Mouse (Mus musculus) left cerebral cortex, adult 18-20 months (tissue): ENCODE measurements around the gene Dlk2. TPM values are rescaled to one million over a fixed set of nuclear protein-coding genes. Genes with fewer than 3 reads are reported as not detected.
A peak's percentile ranks its signal among the peaks of the same experiment; 100 is the strongest.

Experiments used
- DNase-seq, 2 experiments: peaks; one replicate each; pipeline ENCODE4 v3.0.0; 2021 to 2022; ENCODE audit warnings: low spot score in 2 of 2, mixed read lengths in 1 of 2
- long read RNA-seq, 2 experiments: library from polyadenylated mRNA; stranded (forward); transcript quantifications; one replicate each; pipeline ENCODE4 v2.0.0; 2021
- total RNA-seq, 2 experiments: library from RNA; stranded (reverse); gene quantifications; 2 replicates each; pipeline ENCODE4 v1.2.3; 2021

Gene Dlk2
- total RNA-seq = 10 to 100 TPM; 65.7 to 67.5 TPM
- long read RNA-seq, experiment 1, transcript Dlk2-203 (6 exons, 1,528 nt) = major isoform, 16 of 58 reads
- long read RNA-seq, experiment 1, partial matches to known transcripts = 8 of 58 reads
- long read RNA-seq, experiment 1, other reads (novel, unspliced or antisense) = 34 of 58 reads
- long read RNA-seq, experiment 2, transcript Dlk2-203 (6 exons, 1,528 nt) = major isoform, 20 of 50 reads
- long read RNA-seq, experiment 2, partial matches to known transcripts = 6 of 50 reads
- long read RNA-seq, experiment 2, other reads (novel, unspliced or antisense) = 24 of 50 reads

DNA sequence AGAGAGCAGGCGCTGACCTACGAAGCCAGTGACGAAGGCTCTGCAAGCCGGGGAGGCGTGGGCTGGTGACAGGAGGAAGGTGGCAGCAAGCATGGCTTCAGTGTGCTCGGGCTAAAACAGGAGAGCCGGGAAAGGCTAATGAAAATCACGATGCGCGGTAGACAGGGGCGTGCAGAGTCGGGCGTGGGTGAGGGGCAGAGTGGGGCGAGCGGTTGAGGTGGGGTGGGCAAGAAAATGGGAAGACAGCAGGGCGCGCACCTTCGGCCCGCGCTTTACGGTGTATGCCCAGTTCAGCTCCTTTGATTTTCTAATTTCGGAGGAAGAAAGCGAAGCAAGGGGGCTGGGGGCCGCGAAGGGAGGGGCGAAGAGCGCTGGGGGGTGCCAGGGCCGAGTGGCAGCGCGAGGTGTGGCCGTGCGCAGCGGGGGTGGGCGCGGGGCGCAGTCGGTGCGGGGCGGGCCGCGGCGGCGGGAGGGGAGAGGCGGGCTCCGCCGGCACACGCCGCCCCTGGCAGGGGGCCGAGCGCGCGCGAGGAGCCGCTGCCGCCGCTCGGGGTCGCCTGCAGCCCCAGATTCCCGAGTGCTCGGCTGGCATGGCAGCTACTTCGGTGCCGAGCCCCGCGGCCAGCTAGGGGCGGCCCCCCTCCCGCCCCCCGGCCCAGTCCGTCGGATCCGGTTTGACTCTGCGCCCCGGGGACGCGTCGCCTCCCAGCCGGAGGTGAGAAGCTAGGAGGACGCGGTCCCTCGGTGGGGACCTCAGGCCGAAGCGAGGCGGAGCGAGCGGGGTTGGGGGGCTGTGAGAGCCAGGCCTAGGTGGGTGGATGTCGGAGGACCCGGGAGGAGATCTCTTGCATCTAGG, at the start of gene Dlk2:
Gene Dlk2, plus strand, starts transcription at position 58 of the 856 bp plus-strand sequence.
- DNase-seq = peak; percentile 73 to 80

DNA sequence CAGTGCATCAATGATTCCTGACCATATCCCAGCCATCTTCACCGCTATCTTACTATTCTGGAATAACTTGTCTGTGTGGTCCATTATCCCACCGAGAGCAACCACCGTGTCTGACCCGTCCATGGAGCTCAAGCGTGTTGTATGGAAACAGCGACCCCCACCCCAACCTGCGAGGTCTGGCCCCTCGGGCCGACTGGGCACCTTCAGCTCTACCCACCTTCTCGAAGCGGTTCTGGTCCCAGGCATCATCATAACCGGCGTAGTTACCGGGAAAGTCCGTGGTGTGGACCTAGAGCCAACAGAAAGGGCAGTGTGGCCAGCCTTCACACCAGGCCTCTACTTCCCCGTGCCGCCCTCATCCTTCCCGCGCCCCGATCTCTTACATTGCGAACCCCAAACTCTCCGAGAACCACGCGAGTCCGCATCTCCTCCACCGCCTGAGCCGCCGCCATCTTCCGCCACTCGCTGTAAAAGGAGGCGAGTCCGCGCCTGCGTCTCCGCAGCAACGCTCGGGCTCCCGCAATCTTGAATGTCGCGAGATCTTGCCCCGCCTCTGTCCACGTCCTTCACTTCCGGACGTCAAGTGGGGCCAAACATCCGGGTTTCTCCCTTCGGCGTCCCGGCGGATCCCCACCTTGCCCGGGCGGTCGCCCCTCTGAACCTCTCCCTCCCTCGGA, 49.6 kb upstream of the Dlk2 start, which contains the start of the genes Polr1c and Yipf3:
Gene Polr1c, minus strand, starts transcription at position 543 of the 677 bp plus-strand sequence.
Gene Yipf3, plus strand, starts transcription at position 569 of the 677 bp plus-strand sequence.
- peak; percentile 96 to 97 for DNase-seq

DNA sequence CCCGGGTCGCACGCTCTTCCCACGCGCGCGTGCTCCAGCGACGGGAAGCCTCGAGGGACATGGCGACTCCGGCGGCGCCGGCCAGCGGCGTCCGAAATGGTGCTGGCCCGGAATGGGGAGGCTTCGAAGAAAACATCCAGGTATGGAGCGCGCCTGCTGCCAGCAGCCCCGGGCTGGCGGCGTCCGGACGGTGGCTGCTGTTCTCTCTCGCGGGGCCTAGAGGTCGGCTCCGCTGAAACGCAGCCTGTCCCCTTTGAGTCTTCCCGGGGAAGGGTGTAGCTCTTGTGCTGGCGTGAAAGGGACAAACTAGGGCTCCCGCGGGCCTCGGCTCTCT, 49.1 kb upstream of the Dlk2 start:
- no peak for DNase-seq

DNA sequence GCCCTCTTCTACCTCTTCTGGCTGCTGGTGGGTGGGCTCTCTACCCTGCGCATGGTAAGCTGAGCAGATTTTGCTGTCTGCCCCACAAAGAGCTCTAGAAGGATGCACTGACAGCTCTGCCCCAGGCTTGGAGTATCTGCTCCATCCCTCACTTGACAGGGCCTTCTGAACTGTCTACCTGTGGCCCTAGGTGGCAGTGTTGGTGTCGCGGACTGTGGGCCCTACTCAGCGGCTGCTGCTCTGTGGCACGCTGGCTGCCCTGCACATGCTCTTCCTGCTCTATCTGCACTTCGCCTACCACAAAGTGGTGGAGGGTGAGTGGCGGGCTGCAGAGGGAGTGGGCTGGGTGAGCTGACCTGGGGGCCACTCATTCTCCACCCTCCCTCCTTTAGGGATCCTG, 46.0 kb upstream of the Dlk2 start:
- DNase-seq = no peak

DNA sequence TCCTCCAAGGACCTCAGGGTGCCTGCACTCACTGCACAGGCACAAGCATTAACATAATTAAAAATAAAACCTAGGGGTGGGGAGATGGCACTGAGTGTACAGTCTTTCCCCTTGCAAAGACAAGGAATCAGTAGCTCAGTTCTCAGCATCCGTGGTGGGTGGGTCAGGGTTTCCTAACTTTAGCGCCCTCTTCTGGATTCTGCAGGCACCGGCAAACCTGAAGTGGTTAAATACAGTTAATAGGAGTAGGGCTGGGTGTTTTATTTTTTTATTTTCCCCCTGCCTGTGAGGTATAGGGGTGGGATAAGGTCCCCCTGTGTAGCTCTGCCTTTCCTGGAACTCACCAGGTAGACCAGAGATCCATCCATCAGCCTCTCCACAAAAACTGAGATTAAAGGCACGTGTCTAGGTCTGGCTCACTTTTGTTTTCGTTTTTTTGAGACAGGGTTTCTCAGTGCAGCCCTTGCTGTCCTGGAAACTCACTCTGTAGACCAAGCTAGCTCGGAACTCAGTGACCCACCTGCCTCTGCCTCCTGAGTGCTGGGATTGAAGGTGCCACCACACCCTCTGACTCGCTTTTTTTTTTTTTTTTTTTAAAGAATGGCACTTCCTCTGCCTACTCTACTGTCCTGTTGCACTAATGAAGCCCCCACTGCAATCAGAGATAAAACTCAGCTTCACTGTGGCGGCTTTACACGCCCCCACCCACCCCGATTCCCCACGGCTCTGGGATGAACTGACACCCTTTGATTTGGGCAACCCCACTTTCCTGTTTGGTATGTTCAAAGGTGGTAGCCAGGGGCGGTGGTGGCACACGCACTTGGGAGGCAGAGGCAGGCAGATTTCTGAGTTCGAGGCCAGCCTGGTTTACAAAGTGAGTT, 44.4 kb upstream of the Dlk2 start:
- DNase-seq = peak in 1 of 2 experiments; percentile 31

DNA sequence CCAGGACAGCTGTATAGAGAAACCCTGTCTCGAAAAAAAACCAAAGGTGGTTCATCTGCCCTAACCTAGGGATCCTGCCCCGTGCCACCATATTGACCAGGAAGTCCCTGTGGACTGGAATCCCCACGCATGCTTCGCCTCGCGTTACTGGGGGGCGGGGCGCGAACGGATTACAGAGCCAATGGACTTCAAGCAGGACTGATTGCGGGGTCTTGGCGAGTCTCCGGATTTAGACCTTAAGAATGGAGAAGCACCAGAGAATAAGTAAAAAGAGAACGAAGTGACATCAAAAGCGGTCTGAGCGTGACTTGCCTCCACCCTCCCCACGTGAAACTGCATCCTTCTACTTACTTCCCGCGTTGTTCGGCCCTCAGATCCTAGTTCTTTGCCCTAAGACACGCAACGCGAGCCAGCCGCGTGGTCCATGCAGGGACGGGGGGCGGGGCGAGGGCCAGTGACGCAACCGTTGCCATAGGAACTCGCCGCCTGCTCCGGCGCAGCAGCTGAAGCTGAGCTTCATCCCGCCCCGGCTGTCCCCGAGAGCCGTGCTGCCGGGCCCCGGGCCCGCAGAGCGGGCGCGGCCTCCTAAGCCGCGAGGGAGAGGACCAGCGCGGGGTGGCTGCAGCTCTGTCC, 43.7 kb upstream of the Dlk2 start, which contains the start of gene Lrrc73:
Gene Lrrc73, plus strand, starts transcription at position 80 of the 633 bp plus-strand sequence.
- DNase-seq = peak; percentile 94 to 96

DNA sequence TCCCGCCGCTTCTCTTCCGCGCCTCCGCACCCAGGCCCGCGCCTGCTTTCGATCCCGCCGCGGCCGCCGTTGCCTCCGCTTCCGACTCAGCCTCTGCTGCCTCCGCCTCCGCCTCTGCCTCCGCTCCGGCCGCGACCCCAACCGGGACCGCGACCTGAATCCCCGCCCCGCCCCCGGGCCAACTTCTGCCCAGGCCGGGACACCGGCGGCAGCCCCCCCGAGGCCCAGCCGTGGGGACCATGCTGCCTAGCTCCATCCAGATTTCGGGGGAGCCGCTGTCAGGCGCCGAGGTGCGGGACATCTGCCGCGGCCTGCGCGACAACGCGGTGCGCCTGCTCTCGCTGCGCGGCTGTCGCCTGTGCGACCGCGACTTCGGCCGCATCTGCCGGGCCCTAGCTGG, 43.1 kb upstream of the Dlk2 start:
- DNase-seq = peak; percentile 28 to 53

DNA sequence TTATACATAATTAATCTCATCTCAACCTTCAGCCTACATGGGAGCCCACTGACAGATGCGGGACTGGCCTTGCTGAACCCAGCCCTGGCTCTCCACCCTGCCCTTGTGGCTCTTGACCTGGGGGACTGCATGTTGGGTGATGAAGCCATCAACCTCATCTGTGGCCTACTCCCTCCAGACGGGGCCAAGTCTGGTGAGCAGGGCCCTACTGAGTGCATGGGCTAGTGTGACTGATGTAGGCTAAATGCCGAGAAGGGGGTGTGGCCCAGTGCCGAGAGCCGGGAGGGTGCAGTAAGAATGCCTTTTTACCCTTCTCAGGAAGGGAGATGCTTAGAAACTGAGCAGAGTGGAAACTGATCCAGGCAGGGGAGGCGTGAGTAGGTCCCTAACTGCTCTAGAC, 42.1 kb upstream of the Dlk2 start:
- DNase-seq = no peak

DNA sequence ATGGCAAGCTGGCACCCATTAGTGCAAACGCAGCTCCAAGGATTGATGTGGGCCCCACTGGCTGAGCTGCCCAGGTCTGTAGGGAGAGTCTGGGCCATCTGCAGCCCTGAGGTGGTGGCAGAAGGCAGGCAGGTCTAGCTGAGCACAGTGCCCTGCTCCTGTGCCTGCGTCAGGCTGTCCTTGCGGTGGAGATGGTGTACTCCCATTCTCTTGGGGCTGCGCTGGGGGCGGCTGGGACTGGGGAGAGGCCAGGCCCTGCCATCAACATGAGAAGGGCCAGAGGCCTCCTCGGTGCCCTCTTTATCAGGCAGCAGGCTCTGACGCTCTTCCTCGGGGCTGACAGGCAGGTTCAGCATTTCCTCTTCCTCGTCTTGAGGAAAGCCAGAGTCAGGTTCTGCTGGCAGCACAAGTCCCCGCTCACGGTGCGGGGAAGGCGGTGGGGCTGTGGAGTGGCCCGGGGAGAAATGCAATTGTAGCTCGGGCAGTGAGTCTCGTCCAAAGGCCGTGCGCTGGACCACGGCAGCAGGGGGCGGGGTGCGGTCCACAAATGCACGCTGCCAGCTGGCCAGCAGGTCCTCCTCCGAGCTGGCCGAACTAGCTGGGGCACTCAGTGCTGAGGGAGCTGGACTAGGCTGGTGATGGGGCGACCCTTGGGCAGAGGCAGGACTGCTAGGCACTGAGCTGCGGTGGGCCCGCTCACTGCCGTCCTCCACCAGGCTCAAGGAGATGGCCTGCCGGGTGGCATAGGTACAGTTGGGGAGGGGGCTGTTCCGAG, 38.8 kb upstream of the Dlk2 start:
- no peak for DNase-seq

DNA sequence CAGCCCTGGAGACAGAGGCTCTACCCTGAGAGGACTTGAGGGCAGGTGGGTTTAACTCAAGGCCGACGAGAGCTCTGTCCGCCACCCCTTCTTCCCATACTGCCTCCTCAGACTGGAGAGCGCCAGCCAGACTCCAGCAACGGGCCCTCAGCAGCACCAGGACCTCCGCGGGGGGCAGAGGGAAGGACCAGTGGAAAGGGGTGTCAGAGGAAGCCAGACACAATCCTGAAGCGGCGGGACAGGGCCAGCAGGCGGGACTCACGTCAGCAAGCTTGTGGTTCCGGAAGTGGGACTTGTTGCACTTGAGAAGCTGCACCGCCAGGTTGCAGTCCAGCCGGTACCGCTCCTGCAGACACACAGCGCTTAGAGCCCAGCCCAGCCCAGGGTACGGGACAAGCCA, 37.5 kb upstream of the Dlk2 start:
- no peak for DNase-seq

DNA sequence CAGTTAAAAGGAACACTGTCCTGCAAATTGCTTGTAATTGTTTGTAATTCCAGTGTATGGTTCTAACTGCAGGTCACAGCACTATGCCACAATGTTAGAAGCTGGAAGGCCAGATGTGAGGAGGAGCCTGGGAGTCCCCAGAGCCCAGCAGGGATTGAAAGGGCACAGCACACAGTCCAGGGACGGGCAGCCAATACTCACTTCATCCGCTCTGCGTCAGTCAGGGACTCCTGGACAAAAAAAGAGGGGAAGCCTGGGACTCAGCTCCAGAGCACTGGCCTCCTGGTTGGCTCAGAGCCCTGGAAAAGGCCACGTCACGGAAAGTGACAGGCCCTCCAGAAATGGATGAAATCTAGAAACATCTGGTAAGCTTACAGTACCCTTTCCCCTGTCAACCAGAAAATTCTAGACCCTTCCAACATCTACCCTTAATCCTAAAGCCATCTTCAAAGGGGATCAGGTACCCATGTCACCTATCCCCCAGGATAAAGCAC, 35.0 kb upstream of the Dlk2 start:
- no peak for DNase-seq

DNA sequence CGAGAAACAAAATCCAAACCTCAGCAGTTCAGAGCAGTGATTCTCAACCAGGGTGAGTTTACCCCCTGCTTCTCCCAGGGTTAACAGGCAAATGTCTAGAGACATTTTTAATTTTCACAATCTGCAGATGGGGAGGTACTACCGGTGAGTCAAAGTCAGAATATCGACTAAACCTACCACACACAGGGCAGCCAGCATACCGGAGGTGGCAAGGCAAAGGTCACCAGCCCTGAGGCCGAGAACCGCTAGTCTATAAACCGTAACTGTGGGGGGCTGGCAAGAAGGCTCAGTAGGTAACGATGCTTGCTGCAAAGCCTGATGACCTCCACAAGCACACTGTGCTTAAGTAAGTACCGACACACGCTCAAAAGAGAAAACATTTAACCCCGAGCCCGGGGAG, 31.7 kb upstream of the Dlk2 start:
- DNase-seq = no peak

DNA sequence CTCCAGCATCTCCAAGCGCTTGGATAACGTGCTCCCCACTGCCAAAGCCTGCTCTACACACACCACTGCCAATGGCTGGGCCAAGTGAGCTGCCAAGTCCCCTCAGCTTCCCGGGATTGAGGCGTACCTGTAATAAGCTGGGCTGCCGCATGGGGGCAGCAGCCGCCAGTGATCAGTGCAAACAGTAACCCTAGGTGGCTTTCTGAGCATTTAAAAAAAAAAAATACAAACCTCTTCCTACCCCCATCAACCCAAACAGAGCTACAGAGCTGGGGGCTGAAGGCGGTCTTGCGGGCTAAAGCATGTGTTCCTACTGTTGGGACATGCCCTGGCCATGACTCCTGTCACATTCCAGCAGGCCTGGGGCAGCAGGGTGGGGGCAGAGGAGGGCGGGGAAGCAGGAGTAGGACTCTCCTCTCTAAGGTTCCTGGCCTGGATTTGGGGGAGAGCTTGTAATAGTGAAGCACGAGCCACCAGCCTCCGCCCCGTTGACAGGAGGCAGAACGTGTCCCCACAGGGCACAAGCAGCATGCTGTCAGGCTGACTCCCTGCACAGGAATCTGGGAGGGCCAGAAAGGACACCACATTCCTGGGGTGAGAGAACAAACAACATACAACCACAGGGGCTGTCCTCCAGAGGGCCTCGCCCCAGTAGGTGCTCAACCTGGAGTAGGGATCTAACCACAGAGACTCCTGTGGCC, 31.2 kb upstream of the Dlk2 start:
- peak; percentile 84 to 87 for DNase-seq

DNA sequence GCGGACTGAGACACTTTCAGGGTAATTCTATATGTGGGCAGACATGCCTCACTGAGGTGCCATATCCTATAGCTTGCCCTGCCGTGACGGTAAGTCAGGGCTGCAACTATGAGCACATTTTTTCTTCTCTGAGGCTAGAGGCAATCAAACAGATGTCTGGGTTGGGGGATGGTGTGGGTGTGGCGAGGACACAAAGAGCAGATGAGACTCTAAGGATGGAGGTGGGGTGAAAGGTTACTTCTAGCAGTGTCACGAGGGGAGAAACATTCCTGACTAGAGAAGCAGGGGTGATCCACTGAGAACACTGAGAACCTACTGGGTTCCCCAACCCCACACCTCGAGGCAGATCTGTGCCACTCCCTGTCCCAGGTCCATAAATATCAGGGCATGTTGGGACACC, 30.2 kb upstream of the Dlk2 start:
- DNase-seq = no peak

DNA sequence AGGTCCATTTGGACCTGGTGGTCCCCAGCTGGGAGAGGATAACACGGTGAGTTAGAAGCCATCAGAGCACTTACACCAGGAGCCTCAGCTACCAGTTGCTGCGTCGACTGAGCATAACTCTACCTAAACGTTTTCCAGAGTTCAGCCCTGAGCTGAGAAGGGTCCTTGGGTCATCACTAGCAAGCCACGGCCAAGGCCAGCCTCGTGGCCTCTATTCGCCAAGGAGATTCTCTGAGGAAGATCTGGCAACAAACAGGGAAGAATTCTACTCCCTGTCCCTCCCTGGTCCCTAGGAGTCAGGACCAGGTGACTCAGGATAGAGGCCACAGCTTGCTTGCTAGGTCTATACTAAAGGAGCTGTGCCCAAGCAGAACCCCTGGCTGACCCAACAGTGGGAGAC, 29.7 kb upstream of the Dlk2 start:
- no peak for DNase-seq

DNA sequence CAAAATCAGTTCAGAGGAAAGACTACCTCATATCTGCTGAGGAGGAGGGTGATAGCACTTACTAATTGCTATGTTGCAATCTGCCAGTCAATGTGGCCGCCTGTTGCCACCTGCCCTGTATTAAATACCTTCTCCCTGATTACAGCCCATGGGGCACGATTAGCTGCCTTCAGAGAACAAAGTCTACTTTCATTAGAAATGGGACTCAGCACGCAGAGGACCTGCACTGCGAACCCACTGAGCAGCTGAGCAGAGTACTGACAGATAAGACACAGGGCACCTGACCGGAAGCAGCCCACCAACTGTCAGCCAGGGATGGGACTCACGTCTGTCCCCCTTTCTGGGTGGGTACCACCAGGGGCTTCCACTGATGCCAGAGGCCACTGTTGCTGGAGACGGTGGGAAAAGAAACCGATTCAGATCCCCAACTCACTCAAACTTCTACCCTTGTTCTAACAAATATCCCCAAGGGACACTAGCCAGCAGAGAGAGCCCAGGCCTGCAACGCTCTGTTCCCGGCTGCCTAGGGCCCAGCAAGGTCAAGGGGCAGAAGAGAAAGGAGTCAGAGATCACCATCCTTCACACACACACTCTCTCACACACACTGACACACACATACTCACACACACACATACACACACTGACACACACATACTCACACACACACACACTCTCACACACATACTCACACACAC, 29.0 kb upstream of the Dlk2 start:
- DNase-seq = no peak

DNA sequence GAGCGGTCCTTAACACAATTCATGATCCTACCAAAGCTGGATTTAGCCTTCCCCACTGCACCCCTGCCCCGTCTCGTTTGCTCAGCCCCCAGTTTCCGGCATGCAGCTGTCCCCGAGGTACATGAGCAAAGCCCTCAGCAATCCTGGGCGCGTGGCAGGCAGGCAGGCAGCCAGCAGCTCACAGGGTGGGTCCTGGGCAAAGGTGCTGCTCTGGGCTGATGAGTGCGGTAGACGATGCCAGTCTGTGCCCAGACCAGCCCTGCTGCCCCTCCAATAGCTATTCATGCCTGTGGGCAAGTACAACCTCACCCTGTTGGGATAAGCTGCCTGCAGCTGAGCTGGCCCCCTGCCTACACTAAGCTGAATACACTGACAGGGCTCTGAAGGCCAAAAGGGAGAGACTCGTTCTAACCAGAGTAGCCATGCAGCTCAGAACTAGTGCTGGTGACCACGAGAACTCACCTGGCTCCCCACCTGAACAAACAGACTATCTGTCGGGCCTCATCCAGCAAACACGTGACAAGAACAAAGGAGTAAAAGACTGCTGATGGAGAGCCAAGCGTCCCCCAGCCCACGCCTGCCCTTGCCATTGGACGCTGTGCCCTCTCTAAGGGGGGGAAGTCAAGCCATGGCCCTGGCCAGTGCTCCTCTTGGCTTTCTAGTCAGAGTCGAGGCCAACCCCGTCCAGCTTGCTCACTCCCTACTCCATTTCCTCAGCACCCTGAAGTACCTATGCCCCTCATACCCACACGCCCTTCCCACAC, 27.3 kb upstream of the Dlk2 start:
- no peak for DNase-seq
